Mouse (Mus musculus): ENCODE measurements at regions not wholly inside any gene's neighbourhood (a gene's known extent, or its start where the extent isn't known, plus 50 kb on each side); places are given as distances from the start of the nearest gene placed in this dataset.

DNA sequence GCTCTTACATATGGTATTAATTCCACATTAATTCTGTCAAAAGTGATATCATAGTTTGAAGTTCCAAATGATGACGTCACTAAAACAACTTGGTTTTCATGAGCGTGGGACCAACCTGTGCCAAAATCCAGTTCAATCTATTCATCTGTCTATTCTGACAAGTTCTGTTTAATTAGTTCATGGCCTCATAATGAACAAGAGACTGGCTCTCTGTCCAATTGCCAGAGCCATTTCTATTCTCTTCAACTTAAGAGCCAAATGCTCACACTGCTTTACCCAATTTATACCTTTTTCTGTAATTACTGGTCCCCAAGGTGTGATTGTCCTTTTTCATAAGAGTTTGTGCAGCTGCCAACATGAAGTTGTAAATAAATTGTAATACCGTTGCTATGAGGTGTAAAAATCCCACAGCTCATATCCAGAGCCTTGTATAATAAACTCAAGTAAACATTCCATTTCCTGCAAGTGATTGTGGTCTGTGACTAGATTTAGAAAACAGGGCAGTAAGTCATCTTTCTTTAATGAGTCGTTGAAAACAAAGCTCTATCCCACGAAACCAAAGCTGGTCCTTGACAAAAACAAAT, 446.2 kb downstream of the Rab28 start:
- TF ChIP-seq CTCF (IDR thresholded peaks at IDR 0.05) = no peak
- no peak for TF ChIP-seq EP300 (IDR thresholded peaks at IDR 0.05)
